Mouse (Mus musculus) c-Kit-negative CD71-positive TER-119-positive erythroid progenitor cells, embryonic 14.5 days (primary cell): ENCODE data around the gene Tex264.

Source experiments
- DNase-seq: peaks from one replicate; pipeline ENCODE4 v3.0.0-alpha.2; 2013; ENCODE audit warnings: low read depth, low spot score

Gene Tex264

GRCm38 (mm10) chr9:106685249-106686101 is at the start of gene Tex264:
Gene Tex264, minus strand, starts transcription at chr9:106685927.
- peak; percentile 9 for DNase-seq

DNA sequence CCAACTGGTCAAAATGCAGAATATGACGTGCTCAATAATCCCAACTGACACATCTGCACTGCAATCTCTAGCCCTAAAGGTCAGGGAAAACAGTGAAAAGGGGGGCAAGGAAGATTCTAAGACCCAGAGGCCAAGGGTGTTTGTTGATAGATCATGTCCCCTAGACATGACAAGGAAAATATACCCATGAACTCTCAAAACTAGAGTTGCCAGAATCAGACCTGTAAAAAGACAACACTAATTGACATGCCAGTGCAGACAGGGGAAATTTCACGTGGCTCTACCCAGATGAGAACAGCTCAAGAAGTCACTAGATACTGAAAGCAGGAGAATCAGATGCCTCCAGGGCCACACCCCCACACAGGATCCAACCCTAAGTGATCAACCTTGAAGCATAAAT is 48.0 kb upstream of the Tex264 start:
- DNase-seq: no peak

- no peak for DNase-seq
These were observed 43.7 kb upstream of the Tex264 start for GRCm38 (mm10) chr9:106729416-106729815.

DNA sequence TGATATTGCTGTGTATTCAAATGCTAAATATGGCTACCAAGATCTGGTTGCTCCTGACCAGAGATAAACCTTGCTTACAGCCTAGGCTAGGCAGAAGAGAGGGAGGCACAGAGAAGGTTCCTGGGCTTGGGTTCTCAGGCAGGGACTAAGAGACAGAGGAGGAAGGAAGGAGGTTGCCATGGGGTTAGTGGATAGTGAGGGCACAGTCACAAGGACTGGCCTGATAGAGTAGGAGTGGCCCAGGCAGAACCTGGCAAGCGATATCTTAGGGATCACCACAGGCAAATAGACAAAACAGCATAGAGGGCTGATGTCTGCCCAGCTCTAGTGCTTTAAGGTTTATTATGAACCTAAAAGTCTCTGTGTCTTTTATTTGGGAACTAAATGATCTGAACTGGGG is 41.2 kb upstream of the Tex264 start:
- no peak for DNase-seq

- no peak for DNase-seq
These were observed 39.7 kb upstream of the Tex264 start for GRCm38 (mm10) chr9:106725435-106725834.

DNA sequence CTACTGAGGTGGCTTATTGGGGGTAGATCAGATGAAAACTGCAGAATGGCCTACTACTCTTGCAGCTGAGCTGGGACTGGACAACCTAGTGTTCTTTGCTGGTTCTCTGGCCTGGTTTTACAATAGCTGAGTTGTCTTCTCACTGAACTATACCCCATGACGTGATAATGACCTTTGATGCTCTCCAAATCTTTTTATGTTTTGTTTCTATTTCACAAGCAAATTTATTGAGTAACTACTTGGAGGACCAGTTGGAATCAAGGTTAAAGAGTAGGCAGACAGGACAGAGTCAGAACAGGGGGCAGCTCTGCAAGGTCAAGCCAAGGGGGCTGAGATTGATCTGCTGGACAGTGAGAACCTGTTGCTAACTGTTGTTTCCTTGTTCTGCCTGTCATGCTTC is 39.1 kb upstream of the Tex264 start:
- DNase-seq: no peak

DNA sequence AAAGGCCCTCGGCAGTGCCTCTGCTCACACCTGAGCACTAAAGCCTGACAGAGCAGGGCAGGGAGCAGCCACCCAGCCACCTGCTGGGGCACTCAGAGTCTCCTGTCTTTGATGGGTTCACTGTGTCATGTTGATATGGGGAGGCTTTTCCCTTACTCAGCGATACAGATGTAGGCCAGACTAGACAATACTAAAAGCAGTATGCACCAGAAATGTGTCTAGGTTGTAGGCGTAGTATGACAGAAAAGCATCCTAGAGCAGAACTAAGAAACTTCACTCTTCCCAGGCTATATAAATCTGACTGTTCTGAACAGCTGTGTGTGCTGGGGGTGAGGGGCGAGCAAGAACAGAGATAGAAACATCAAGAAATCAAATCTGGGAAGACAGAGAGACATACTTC is 31.0 kb upstream of the Tex264 start:
- DNase-seq: no peak

DNA sequence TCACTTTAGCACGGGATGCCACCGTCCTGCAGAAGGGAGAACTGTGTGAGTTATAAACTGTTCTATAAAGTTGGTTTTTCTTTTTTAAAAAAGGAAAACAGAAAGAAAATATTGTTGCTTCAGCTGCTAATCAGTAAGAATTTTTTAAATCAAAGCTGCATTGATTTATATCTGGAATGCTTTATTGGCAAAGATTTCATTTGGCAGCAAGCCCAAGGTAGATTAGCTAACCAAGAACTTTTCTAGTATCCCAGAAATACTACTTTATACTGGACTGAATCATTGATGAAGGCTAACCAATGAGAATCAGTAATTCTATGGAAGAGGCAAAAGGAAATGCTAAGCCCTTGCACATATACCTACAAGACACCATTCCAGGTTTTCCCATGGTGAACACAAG is 30.5 kb upstream of the Tex264 start:
- DNase-seq: no peak

GRCm38 (mm10) chr9:106712470-106712869 is 26.7 kb upstream of the Tex264 start:
- no peak for DNase-seq

- no peak for DNase-seq
These were observed 7.3 kb upstream of the Tex264 start for GRCm38 (mm10) chr9:106692973-106693481.

- no peak for DNase-seq
These were observed 3.1 kb upstream of the Tex264 start for GRCm38 (mm10) chr9:106688834-106689233.

DNA sequence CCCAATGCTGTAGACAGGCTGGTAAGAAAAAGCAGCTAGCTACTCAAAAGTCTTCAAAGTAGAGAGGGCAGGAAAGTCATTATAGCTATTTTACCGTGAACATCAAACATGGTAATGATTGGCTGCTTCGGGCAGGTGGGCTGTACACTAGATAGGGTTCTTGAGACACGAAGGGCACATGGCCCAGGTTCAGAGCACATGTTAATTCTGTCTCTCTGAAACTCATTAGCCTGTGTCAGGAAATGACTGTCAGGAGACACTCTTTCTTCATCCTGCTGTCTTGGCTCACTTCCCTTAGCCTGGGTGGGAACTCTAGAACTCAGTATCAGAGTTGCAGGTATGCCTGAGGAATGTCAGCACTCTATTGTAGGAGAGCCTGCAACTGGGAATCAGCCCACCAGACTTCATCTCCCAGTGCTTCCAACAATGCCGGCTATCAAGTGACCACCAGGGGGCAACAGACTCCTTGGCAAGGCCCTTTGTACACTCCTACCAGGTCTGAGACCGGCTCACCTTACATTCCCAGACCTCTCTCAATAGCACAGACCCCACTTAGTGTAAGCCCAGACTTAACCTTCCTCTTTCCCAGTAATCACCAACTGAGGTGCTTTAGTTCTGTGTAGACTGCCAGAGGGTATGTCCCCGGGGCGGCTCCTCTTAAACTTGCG is 1.4 kb upstream of the Tex264 start:
- DNase-seq: peak; percentile 54

- no peak for DNase-seq
These were observed 844 bp downstream of the Tex264 start for GRCm38 (mm10) chr9:106684918-106685248.

- DNase-seq: no peak
These were observed 1.4 kb downstream of the Tex264 start for GRCm38 (mm10) chr9:106684093-106684872.

DNA sequence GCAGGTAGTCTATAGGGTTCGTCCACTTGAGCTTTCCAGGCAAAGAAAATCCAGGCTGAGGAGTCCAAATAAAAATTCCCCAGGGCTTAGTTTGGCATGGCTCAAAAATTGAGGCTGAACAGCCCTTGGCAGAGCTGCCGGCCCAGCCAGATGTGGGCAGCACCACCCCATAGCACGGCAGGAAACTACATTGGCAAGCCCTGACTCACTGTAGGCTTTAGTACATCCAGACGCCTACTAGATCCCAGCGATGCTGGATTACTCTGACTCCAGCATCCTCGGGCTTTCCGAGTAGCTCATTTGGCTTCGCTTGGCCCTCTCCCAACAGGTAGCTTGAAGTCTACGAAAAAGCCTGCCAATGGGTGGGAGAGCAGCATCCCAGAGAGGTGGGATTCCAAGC is 4.7 kb downstream of the Tex264 start:
- DNase-seq: no peak

DNA sequence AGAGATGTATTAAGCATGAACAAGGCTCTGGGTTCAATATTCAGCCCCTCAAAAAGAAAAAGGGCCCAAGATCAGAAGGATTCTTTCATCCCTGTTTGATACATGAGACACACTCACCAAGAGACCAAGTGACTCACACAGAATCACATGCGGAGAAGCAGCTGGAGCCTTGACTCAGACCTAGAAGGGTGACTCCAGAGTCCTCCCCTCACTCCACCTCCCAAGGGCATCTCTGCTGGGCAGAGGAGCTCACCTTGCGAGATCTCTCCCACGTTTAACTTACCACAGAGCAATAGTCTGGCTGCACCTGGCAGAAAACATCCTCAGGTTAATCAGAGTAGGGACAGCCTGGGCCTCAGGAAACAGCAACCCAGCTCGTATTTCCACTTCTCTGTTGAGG is 7.5 kb downstream of the Tex264 start:
- DNase-seq: no peak

GRCm38 (mm10) chr9:106677702-106678101 is 8.0 kb downstream of the Tex264 start:
- DNase-seq: no peak

DNA sequence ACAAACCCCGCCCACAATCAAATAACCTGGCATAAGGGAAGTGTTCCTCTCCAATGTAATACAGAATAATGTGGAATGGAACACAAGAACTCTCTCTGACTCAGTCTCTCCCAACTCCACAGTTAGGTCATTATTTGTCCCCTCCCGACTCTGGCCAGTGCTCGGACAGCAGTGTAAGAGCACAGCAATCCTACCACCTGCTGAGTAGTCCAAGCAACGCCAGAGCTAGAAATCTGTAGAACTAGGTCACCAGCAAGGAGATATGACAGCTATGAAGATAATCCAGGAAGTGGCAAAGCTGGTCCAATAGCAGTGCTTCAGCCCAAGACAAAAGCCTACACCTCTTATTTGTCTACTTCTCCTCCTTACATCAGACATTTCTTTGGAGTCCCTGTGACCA is 9.2 kb downstream of the Tex264 start:
- no peak for DNase-seq

GRCm38 (mm10) chr9:106675965-106676364 is 9.8 kb downstream of the Tex264 start:
- no peak for DNase-seq

GRCm38 (mm10) chr9:106675480-106675879 is 10.2 kb downstream of the Tex264 start:
- peak; percentile 58 for DNase-seq

DNA sequence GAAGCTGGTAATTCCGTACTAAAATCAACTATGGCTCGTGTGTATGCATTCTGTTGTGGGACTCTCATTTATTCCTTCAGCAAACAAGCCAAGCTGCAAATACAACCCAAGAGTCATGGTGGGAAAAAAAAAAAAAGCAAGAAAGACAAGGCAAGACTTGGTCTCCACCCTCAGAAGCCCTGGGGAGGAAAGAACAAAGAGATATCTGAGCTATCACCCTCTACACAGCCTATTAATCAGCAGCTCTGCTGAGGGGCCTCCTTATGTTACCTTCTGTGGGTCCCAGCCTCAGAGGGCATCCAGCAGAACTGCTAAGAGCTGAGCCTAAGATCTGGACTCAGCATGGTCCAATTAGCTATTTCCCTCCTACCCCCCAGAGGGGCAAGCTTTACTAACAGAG is 11.9 kb downstream of the Tex264 start:
- no peak for DNase-seq

DNA sequence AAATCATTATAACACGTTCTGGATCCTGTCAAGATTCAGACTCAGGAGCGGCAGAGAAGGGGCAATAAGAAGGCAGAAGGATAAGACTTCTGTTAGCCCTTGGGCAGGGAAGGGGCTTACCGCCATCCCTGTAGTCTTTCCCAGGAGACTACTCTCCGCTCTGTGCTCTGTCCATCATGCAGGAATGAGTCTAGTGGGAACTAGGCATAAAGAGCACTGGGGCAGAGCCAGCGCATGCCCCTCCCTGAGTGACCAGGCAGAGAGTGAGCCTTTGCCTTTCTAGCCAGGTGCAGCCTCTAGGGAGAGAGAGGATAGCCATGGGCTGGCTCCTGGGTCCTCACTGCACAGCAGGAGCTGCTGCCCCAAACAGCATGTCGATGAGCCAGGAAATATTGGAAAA is 20.9 kb downstream of the Tex264 start:
- DNase-seq: no peak
